Mouse (Mus musculus): Measurements from ENCODE around the gene Lrrc59.
A peak's percentile ranks its signal among the peaks of the same experiment; 100 is the strongest.
"Not testable (repeated sequence)": the region's sequence is repeated elsewhere in the genome, so short reads cannot be mapped to it uniquely, and the experiment has no call there.

Gene Lrrc59

DNA sequence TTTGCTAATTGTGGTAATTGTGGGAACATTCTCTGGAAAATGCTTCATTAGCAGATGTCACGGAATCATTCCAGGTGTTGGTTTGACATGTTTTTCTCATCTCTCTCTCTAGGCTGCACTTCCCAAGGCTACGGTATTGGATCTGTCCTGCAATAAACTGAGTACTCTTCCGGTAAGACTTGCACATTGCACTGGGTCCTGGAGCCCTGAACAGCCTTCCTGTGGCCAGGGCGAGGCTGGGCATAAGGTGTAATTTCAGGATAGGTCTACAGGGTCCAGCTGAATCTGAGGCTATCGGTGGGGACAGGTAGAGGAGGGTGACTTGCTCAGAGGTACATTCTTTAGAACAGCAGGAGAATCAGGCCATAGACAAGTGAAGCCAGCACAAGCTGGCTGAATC lies 2.4 kb downstream of the Lrrc59 start:
- no peak for DNase-seq

DNA sequence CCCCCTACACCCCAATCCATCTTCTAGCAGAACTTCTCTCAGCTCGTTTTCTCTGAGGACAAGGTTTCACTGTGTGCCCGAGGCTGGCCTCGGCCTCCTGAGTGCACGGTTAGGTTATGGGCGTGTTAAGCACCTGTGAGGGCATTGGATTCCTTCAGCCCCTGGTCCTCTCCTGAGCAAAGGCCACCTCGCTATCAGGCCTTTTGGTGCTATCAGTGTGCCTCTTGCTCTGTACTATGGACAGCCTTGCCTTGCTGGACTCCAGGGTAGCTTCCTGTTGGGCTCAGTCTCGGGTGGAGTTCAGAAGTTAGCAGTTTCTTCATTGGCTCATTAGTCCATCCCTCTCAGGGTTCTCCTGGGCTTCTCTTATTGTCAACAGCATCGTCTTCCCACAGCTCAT lies 3.4 kb downstream of the Lrrc59 start:
- DNase-seq = no peak

DNA sequence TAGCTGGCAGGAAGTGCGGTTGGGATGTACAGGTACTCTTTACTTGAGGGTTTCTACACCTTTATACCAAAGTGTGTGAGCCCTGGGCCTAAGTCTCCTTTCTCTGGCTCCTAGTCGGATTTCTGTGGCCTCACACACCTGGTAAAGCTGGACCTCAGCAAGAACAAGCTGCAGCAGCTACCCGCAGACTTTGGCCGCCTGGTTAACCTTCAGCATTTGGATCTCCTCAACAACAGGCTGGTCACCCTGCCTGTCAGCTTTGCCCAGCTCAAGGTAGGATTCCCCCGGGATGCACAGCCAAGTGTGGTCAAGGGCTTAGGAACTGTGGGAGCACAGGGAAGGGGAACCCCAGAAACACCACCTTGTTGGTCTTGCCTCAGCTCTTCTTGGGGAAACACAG lies 4.9 kb downstream of the Lrrc59 start:
- no peak for DNase-seq

DNA sequence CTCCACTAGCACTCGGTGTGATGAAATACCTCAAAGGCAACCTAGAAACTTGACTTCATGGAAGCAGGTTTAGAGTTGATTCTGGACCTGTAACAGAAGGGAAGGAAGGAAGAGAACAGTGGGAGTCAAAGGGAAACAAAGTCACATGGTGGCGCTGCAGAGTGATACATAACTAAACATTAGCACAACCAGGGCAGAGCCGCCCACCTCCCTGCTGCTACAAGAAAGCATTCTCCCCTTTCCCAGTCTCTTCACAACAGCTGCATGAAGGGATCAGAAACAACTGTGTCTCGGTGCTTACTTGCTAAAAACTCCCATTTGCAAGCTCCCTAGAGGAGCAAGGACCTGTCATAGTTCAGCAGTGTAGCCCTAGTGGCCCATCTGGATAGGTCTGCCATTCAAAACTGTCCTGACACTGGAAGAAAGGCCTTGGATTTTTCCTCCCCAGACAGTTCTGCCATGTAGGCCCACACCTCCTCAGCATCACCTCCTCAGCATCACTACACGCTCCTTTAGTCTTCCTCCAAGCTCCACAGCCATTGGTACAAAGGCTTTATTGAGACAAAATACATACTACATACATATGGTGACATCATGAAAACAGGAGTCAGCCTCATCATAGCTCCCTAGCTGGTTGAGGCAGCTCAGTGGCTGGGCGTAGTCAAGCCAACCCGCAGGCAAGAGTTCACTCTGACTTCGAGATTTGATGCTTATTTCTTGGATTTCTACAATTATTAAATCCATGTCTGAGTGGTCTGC lies 15.1 kb downstream of the Lrrc59 start:
- DNase-seq = no peak

DNA sequence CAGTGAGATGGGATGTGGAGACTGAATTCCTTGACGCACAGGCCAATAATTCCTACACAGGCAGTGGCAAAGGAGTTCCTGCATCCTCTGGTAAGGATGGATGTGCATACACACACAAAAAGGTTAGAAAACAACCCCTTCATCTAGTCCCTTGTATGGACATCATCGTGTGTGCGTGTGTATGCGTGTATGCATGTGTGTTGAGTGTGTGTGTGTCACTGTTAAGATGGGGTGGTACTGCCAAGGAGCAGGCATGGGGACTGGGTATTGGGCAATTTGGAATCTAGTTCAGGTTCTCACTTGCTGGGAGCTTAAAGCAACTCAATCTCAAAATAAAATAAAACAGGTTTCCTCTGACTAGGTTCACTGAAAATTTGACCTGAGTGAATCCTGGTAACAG lies 16.9 kb downstream of the Lrrc59 start:
- no peak for DNase-seq

DNA sequence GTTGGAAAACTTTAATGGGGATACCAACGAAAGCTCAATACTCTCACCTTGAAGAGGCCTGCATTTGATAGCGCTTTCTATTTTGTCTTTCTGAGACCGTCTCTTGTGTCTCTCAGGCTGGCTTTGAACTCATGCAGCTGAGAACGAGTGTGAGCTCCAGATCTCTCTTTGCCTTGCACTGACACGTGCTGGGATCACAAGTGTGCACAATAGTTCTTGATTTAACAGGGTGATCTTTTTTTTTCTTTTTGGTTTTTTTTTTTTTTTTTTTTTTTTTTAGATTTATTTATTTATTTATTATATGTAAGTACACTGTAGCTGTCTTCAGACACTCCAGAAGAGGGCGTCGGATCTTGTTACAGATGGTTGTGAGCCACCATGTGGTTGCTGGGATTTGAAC lies 21.7 kb downstream of the Lrrc59 start:
- not testable (repeated sequence) for DNase-seq

DNA sequence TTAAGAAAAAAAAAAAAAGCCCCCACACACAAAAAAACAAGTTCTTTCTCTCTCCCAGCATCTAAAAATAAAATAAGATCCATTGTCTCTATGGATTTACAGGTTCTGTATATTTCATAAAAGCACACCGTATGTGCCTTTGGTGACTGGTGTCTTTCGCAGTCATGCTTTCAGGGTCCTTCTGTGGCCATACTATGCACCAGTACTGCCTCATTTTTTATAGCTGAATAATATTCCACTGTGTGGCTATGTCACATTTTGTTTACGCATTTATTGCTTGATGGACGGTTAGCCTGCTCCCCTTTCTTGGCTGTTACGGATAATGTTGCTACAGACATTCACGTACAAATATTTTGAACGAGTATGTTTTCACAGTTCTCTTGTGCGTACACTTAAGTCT lies 23.4 kb downstream of the Lrrc59 start:
- DNase-seq = no peak

DNA sequence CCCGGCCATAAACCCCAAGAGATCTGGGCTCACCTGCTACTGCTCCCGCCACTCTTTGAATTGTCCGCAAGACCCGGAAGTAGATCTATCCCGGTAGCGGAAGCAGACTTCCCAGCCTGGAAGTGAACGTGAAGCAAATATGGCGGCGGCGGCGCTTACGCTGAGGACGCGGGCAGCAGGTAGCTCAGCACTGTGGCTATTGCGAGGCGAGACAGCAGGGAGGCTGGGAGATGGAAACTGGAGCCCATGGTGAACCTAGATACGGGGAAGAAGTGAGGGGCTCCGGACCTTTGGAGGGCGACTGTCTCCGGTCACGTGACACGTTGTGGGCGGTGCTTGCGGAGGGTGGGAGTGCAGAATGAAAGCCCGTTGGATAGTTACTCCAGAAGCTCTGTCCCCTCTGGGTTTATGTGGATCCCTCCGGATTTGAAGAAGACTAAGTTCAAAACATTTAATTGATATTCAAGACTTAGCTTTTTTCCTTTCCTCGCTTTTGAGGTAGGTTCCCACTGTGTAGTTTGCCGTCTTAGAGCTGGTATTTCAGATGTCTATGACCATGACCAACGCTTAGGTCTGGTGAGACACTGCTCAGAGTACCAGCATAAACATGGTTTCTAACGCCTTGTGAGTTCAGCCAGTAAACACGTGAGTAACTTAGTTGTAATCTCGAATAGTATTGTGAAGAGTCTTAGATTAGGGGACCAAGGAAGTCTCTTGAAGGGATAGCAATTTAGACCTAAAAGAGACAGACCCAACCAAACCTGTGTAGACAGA lies 24.3 kb downstream of the Lrrc59 start, which contains the start of the genes Mrpl27 and Eme1:
Gene Mrpl27, plus strand, starts transcription at position 105 of the 774 bp plus-strand sequence.
Gene Eme1, minus strand, starts transcription at position 302 of the 774 bp plus-strand sequence.
- DNase-seq = peak; percentile 72 to 90

DNA sequence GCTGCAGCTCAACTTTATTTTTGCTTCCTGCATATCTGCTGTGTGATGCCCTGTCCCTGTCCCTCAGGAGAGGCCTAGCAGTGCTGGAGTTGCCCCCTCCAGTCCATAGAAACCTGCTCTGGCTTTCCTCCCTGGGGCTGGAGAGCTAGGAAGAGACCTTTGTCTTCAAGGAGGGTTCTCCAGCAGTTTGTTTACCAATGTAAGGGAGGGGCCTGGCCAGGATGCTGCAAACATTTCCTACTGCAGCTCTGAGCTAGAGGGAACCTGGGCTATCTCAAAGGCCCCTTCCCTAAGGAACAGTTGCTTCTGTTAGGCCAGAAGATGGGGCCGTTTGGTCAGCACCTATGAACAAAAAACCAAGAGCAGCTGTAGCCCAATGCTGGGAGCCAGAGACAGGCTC lies 31.8 kb downstream of the Lrrc59 start:
- no peak for DNase-seq

DNA sequence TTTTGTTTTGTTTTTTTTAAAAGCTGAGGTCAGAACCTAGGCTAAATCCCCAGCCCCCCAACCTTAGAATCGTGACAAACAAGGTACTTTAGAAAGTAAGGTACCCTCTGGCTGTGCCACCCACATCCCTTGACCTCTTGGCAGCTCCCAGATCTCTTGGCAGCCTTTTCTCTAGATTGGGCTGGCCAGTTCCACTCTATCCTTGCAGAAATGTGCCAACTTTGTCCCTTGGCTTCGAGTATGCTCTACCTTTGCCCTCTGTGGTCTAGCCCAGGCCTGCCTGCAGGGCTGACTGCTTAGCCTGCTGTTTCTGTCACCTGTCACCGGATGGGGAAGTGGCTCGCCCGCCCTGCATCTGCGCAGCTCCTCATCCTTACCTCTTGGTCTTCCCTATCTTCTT lies 35.7 kb downstream of the Lrrc59 start:
- no peak for DNase-seq

DNA sequence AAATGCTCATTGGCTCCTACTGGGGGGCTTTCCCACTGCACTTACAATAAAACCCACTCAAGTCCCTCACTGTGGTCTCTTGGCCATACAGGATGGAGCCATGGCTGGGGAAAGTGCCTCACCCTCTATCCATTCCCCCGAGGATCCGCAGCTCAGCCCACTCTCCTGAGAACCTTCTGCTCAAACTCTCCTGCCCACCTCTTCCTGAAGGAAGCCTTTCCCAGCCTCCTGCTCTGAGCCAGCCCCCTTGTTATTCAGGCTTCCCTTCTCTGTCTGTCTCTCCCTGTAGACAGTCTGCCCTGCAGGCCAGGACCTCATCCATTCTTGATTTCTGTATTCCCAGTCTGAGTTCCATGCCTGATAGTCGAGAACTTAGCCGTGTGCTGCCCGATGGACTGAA lies 45.4 kb downstream of the Lrrc59 start:
- no peak for DNase-seq

DNA sequence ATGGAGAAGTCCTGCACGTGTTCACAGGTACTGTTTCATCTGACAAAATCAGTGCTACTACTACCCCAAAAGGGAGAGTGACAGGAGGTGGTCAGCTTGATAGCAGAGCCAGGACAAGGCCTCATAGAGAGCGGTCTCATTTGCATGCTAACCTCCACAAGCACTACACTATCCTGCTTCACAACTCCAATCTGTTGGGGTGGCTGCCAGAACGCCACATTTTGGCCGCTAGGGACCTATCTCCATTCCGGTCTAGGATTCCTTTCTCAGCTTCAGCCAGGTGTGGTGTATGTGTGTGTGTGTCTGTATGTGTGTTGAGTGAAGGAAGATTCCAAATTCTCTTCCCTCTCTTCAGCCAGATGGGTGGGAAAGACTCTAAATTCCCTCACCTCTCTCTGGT lies 45.9 kb downstream of the Lrrc59 start:
- DNase-seq = no peak

DNA sequence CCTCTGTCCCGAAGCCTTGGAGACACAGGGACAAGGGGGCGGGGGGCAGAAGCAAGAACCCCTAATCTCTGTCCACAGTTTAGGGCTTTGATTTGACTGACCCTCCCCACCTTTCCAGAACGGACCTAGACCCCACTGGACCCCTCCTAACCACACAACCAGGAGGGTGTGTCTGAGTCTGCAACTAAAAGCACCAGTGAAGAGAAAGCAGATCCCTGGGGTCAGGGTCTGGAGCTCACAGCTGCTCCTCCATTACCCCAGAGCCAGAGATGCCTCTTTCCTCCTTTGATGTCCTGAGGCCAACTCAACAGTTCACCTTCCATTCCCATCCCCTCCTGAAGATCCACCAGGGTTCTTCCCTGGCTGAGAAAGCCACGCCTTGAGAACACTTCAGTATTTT lies 46.7 kb downstream of the Lrrc59 start:
- DNase-seq = no peak

DNA sequence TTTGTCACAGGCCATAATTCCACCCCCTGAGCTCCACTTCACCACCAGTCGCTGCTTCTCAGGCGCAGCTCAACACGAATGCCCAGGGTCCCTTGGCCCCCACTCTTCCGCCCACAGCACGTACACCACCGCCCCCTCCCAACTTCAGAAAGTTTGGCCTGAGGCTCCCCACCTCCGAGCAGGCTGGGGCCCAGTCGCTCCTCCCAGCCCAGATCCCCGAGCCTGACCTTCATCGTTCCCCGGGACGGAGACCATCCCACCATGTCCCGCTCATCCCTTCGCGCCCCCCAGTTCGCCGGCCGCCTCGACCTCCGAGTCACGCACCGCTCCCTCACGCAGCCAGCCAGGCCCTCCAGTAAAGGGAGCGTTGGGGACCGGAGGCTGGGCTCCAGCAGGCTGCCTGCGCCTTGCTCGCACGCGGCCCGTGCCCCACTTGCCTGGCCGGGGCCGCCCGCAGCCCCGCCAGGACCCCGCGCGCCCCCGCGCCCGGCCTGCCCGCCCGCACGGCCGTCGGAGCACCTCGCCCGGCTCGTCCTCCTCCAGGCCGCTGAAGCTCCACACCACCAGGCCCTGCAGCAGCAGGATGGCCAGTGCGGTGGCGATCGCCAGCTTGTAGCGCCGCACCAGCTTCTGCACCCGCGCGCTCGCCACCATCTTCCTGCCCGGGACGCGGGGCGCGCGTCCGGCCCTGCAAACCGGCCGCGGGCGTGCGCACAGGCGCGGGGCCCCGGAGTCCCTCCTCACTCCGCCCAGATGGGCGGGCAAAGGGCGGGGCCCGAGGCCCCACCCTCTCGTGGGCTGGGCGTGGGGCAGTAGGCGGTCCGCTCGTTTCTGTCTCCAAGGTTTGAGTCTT lies 47.4 kb downstream of the Lrrc59 start, which contains the start of gene Xylt2:
Gene Xylt2, minus strand, starts transcription at position 762 of the 853 bp plus-strand sequence.
- peak; percentile 85 to 95 for DNase-seq

DNA sequence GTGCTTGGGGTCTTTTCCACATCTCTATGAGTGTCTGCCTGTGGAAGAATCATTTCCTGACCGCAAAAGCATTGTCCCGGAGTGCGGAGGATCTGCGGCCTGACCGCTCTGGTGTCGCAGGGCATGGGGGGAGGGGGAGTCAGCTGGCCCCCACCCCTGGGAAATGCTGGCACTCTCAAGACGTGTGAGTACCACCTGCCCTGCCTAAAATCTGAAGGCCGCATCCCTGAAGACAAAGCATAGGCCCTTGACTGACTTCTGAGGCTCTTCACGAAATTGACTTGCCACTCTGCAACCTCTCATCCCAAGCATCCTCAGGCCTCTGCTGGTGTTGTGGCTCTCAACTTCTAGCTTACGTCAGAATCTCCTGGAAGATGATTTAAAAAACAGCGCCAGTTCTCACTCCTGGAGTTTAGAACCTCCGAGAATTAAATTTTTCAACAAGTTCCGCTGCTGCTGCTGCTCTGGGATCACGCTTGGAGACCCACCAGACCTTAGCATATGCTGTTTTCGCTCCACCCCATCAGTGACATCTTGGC lies 48.1 kb downstream of the Lrrc59 start:
- DNase-seq = no peak

DNA sequence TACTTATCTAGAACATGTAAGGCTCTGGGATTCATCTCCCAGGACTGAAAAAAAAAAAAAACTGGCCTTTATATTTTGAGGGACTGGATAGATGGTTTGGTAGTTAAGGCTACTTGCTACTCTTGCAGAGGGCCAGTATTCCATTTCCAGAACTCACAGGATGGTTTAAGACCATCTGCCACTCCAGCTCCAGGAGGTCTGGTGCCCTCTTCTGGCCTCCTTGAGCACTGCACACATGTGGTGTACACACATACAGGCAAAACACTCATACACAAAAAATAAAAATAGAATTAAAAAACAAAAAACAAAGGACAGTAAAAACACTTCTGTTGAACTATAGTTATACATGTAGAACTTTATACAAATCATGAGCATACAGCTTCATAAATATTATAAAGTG lies 51.1 kb downstream of the Lrrc59 start:
- DNase-seq = no peak

DNA sequence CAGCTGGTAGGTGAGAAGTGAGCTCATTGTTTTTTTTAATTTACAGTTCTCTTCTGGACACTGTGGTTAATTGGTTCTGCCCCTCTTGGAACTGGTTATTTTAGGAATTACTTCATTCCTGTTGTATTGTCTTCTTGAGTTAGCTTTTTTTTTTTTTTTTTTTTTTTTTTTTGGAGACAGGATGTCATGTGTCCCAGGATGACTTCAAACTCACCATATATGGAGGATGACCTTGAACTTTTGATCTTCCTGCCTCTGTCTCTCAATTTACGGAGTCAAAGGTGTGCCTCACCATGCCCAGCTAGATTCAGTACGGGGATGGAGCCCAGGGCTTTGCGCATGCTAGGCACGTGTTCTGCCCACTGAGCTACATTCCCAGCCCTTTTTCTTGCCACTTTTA lies 52.1 kb downstream of the Lrrc59 start:
- no peak for DNase-seq

DNA sequence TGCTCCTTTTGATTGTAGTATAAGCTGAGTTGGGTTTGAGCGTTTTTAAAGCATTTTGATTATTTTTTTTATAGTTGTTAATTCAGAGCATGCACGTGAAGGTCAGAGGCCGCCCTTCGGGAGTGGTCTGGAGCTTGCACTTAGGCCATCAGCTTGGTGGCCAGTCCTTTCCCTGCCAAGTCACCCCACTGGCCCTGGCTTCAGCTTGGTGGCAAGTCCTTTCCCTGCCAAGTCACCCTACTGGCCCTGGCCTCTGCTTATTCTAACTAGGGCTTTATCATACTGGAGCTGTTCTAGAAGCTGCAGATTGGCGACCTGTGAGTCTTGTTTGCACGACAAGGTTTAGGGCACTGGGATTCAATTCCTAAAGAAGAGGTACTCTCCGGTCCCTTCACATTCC lies 52.9 kb downstream of the Lrrc59 start:
- no peak for DNase-seq

DNA sequence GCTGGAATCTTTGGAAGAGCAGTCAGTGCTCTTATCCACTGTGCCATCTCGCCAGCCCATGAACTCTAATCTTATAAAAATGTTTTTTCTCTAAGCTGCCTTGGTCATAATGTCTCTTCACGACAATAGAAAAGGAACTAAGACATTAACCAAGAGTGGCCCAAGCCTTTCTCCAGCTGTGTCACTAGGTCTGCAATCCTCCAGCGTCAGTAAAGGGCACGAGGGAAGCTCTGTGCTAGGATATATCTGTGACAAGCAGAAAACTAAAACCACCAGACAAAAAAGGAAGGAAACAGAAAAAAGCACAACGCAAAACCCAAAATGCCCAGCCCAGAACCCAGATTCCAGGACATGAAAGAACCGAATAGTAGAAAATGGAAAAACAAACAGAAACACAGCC lies 57.6 kb downstream of the Lrrc59 start:
- DNase-seq = no peak

DNA sequence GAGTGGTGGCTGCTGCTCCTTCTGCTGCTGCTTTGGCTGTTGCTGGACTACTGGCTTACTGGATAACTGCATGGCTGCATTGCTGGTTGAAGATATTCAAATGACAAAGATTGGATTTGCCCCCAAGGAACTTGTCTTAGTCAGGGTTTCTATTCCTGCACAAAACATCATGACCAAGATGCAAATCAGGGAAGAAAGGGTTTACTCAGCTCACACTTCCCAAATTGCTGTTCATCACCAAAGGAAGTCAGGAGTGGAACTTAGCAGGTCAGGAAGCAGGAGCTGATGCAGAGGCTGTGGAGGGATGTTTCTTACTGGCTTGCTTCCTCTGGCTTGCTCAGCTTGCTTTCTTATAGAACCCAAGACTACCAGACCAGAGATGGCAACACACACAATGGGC lies 62.9 kb downstream of the Lrrc59 start:
- not testable (repeated sequence) for DNase-seq
